Comparison of ENCODE assay signal across 7 mouse cellular contexts in genomic region chr14:54152485-54153235, GRCm38 (mm10).
DNase-seq lines count a peak whose midpoint lies in the region; TF ChIP-seq lines count a peak whose summit lies in the region.

No protein-coding gene starts in this region.

- peaks cover 2 to 7% of the 10 kb centered on the region in 2 experiments; a peak in 3 of 4 replicates for H3K4me1 ChIP-seq in MEL (ENCODE audit: control insufficient read depth in 1 of 2, insufficient read depth in 2 of 2, low read length in 2 of 2)
- H3K4me1 ChIP-seq in embryonic facial prominence, embryonic 10.5 days = no peaks in the 10 kb centered on the region

- peaks cover 9 to 13% of the 10 kb centered on the region in 2 experiments for H3K27me3 ChIP-seq in MEL (ENCODE audit: control insufficient read depth in 1 of 2, insufficient read depth in 2 of 2, low read length in 2 of 2)
- no peaks in the 10 kb centered on the region for H3K27me3 ChIP-seq in embryonic facial prominence, embryonic 10.5 days (replicated peaks; ENCODE audit: low read depth, poor library complexity, severe bottlenecking)

- 48% methylated on average over 6 of the region's 6 CpGs for WGBS in embryonic facial prominence, embryonic 10.5 days

- H3K9me3 ChIP-seq in MEL (replicated peaks; ENCODE audit: insufficient read depth, low read length) = no peaks in the 10 kb centered on the region
- H3K9me3 ChIP-seq in embryonic facial prominence, embryonic 10.5 days = no peaks in the 10 kb centered on the region

- peaks cover 0 to 5% of the 10 kb centered on the region in 2 experiments; a peak in 2 of 4 replicates for H3K36me3 ChIP-seq in MEL (ENCODE audit: control insufficient read depth in 1 of 2, insufficient read depth in 2 of 2, low read length in 2 of 2)
- H3K36me3 ChIP-seq in embryonic facial prominence, embryonic 10.5 days (replicated peaks) = no peaks in the 10 kb centered on the region

- TF ChIP-seq RAD21 in MEL (IDR thresholded peaks at IDR 0.05; ENCODE audit: low read depth, low read length) = peak; percentile 87

- no peaks in the 10 kb centered on the region for H3K79me2 ChIP-seq in MEL (ENCODE audit: control insufficient read depth, insufficient read depth, low read length, poor library complexity)

- peak; percentile 75 for DNase-seq in MEL (ENCODE audit: low read depth, low spot score)
- peak; percentile 87 for DNase-seq in adrenal gland, postnatal 10 days
- DNase-seq in embryonic facial prominence, embryonic 10.5 days (ENCODE audit: low spot score) = peak; percentile 77
- peak; percentile 86 for DNase-seq in heart, postnatal 4 days
- DNase-seq in layer of hippocampus, postnatal 14 days (ENCODE audit: low spot score in 2 of 2) = peak; percentile 41 to 61
- peak; percentile 84 for DNase-seq in lung, postnatal 14 days
- peak; percentile 49 to 64 for DNase-seq in spleen, postnatal 14 days (ENCODE audit: low spot score in 2 of 2)

- TF ChIP-seq EP300 in MEL (IDR thresholded peaks at IDR 0.05; ENCODE audit: low read depth in 1 of 2, low read length in 2 of 2) = no peak

- no peak for TF ChIP-seq POLR2A in MEL (IDR thresholded peaks at IDR 0.05; ENCODE audit: control insufficient read depth in 1 of 2, insufficient read depth in 1 of 2, low read depth in 1 of 2, low read length in 2 of 2, poor library complexity in 1 of 2)

- no peak overlapping the region for H3K9ac ChIP-seq in MEL (ENCODE audit: control insufficient read depth, low read depth, low read length, poor library complexity, severe bottlenecking)

- no peak overlapping the region for H3K27ac ChIP-seq in MEL (ENCODE audit: control insufficient read depth, low read depth, low read length)
- H3K27ac ChIP-seq in embryonic facial prominence, embryonic 10.5 days (replicated peaks) = no peak overlapping the region

- H3K4me3 ChIP-seq in MEL (ENCODE audit: control insufficient read depth in 1 of 2, insufficient read depth in 1 of 2, low read depth in 2 of 2, low read length in 2 of 2) = no peak overlapping the region
- H3K4me3 ChIP-seq in embryonic facial prominence, embryonic 10.5 days = no peak overlapping the region

- peak; percentile 52 to 82 (median 80) for TF ChIP-seq CTCF in MEL (IDR thresholded peaks at IDR 0.05 in 2 of 3, conservative IDR thresholded peaks at IDR 0.05 in 1 of 3; ENCODE audit: control insufficient read depth in 1 of 3, insufficient read depth in 1 of 3, low read depth in 2 of 3, low read length in 3 of 3, poor library complexity in 1 of 3, severe bottlenecking in 1 of 3)

TF ChIP-seq in MEL, 35 proteins besides CTCF, POLR2A, EP300 and RAD21:
- peak; percentile 18; the same call in 1 of the 2 replicates for TF ChIP-seq TAL1 (IDR thresholded peaks at IDR 0.05; ENCODE audit: low read length)
- TF ChIP-seq MAX (IDR thresholded peaks at IDR 0.05; ENCODE audit: low read length) = no peak
- no peak for TF ChIP-seq ZKSCAN1 (IDR thresholded peaks at IDR 0.05; ENCODE audit: low read depth, low read length)
- 0 out of 2 replicates have a peak, but pooled peaks have one; percentile 28 for TF ChIP-seq ELF1 (IDR thresholded peaks at IDR 0.05; ENCODE audit: low read depth, low read length)
- TF ChIP-seq CHD2 (IDR thresholded peaks at IDR 0.05; ENCODE audit: low read length) = no peak
- TF ChIP-seq ZNF384 (IDR thresholded peaks at IDR 0.05; ENCODE audit: low read depth, low read length) = peak; percentile 90
- peak; percentile 98 for TF ChIP-seq ZC3H11A (IDR thresholded peaks at IDR 0.05; ENCODE audit: low read depth, low read length)
- TF ChIP-seq SMC3 (IDR thresholded peaks at IDR 0.05; ENCODE audit: low read depth, low read length) = peak; percentile 96
TF ChIP-seq in MEL: peak in this region for 5.
